In the genomic region with DNA sequence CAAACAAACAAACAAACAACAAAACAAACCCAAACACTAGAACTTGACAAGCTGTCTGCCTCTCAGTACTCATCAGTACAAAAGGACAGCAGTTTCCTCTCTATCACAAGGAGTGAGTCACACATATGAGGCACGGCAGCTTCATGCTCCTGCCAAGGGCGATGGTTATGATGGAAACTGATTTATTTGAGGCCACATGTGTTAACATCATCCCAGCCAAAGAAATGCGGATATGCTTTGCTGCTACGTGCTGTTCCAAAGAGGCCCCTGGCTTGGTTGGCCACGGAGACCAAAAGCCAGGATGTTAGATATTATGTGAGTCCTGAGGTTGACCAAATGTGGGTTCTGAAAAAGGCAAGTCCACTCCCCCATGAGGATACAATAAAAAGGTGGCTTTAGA, we compare ENCODE assay signal across 24 mouse cellular contexts. TPM values are rescaled to one million over a fixed set of nuclear protein-coding genes. Genes with fewer than 3 reads are reported as not detected.
A peak's percentile ranks its signal among the peaks of the same experiment; 100 is the strongest.
DNase-seq lines count a peak whose midpoint lies in the region; ATAC-seq and TF ChIP-seq lines count a peak whose summit lies in the region.
"Had no signal": no experiment of that assay in that cellular context is flagged by ENCODE, and none has a peak within 500 bp of the region (broad histone marks: within the 10 kb centered on the region; RNA-seq: fewer than 3 reads in every experiment).

No protein-coding gene starts in this region.

- no peaks in the 10 kb centered on the region for H3K36me3 ChIP-seq in lung, postnatal 0 days (ENCODE audit: insufficient read depth, low read length)
- no peaks in the 10 kb centered on the region for H3K36me3 ChIP-seq in midbrain, embryonic 10.5 days
- no peaks in the 10 kb centered on the region for H3K36me3 ChIP-seq in intestine, embryonic 16.5 days (ENCODE audit: control insufficient read depth, insufficient read depth, low read length)
- H3K36me3 ChIP-seq: embryonic facial prominence, embryonic 12.5 days; G1E; heart, embryonic 10.5 days; hindbrain, embryonic 10.5 days had no signal

- TF ChIP-seq CTCF in lung, postnatal 0 days (IDR thresholded peaks at IDR 0.05): no peak

- no peaks in the 10 kb centered on the region for H3K27me3 ChIP-seq in lung, postnatal 0 days (replicated peaks; ENCODE audit: insufficient read depth, low read length)
- no peaks in the 10 kb centered on the region for H3K27me3 ChIP-seq in midbrain, embryonic 10.5 days (ENCODE audit: low read depth, poor library complexity, severe bottlenecking)
- no peaks in the 10 kb centered on the region for H3K27me3 ChIP-seq in intestine, embryonic 16.5 days (replicated peaks; ENCODE audit: control insufficient read depth, insufficient read depth, low read length)
- H3K27me3 ChIP-seq: embryonic facial prominence, embryonic 12.5 days; forebrain, embryonic 13.5 days had no signal

- no peak for ATAC-seq in lung, postnatal 0 days
- ATAC-seq in intestine, embryonic 16.5 days: no peak
- ATAC-seq: CD4-positive, CD25-positive, alpha-beta regulatory T cell, adult 4 months; forebrain, embryonic 13.5 days; forebrain, postnatal 0 days; intestine, postnatal 0 days had no signal

- H3K4me3 ChIP-seq in lung, postnatal 0 days (ENCODE audit: low read depth, low read length): no peak overlapping the region
- no peak overlapping the region for H3K4me3 ChIP-seq in midbrain, embryonic 10.5 days
- no peak overlapping the region for H3K4me3 ChIP-seq in intestine, embryonic 16.5 days (ENCODE audit: low read length)
- H3K4me3 ChIP-seq: embryonic facial prominence, embryonic 12.5 days; forebrain, embryonic 13.5 days; gastrocnemius, adult 2 months; heart, embryonic 10.5 days; hindbrain, embryonic 10.5 days had no signal

- no peaks in the 10 kb centered on the region for H3K9me3 ChIP-seq in lung, postnatal 0 days (ENCODE audit: low read length)
- H3K9me3 ChIP-seq in midbrain, embryonic 10.5 days (replicated peaks): no peaks in the 10 kb centered on the region
- H3K9me3 ChIP-seq in intestine, embryonic 16.5 days (ENCODE audit: control insufficient read depth, low read length): no peaks in the 10 kb centered on the region
- H3K9me3 ChIP-seq: embryonic facial prominence, embryonic 12.5 days; forebrain, embryonic 13.5 days; G1E; heart, embryonic 10.5 days; hindbrain, embryonic 10.5 days had no signal

- 64% methylated on average over 5 of the region's 5 CpGs for WGBS in lung, postnatal 0 days
- 88% methylated on average over 5 of the region's 5 CpGs for WGBS in midbrain, embryonic 10.5 days
- 83% methylated on average over 5 of the region's 5 CpGs for WGBS in intestine, embryonic 16.5 days

- H3K27ac ChIP-seq in lung, postnatal 0 days (ENCODE audit: low read length): no peak overlapping the region
- no peak overlapping the region for H3K27ac ChIP-seq in midbrain, embryonic 10.5 days (replicated peaks)
- no peak overlapping the region for H3K27ac ChIP-seq in intestine, embryonic 16.5 days (ENCODE audit: low read length)
- H3K27ac ChIP-seq: embryonic facial prominence, embryonic 12.5 days; forebrain, embryonic 13.5 days; gastrocnemius, adult 2 months; heart, embryonic 10.5 days; hindbrain, embryonic 14.5 days had no signal

- TF ChIP-seq EP300 in lung, postnatal 0 days (IDR thresholded peaks at IDR 0.05): no peak

- intact Hi-C loops in gastrocnemius, postnatal 36 days (cut with DNase I): no loop called here

- peaks cover 8% of the 10 kb centered on the region; the same call in 1 of the 2 replicates for H3K4me1 ChIP-seq in lung, postnatal 0 days (ENCODE audit: insufficient read depth, low read depth, low read length)
- H3K4me1 ChIP-seq in midbrain, embryonic 10.5 days: peaks cover 42% of the 10 kb centered on the region
- H3K4me1 ChIP-seq in intestine, embryonic 16.5 days (ENCODE audit: control insufficient read depth, insufficient read depth, low read length): peaks cover 9% of the 10 kb centered on the region

- peak; percentile 43 for DNase-seq in gastrocnemius, postnatal 25 days
- DNase-seq in gastrocnemius, postnatal 36 days: no peak
- peak; percentile 47 for DNase-seq in lung, postnatal 0 days (ENCODE audit: low spot score)
- DNase-seq in lung, postnatal 14 days: no peak
- DNase-seq in adrenal gland, postnatal 10 days: peak; percentile 52
- peak; percentile 64 for DNase-seq in skeletal muscle tissue, adult 2 months (ENCODE audit: low read depth, low spot score)
- DNase-seq in midbrain, embryonic 10.5 days (ENCODE audit: low spot score): no peak
- DNase-seq: B cell, adult 2 months; cerebellum, adult 11 months; cerebellum, adult 8-10 months; cerebellum, postnatal 14 days; forebrain, postnatal 0 days; gastrocnemius, adult 2 months; heart, adult 18-20 months; kidney, adult 9 months had no signal

- H3K4me2 ChIP-seq in lung, postnatal 0 days (replicated peaks; ENCODE audit: low read depth, low read length): no peak overlapping the region
- H3K4me2 ChIP-seq in intestine, embryonic 16.5 days (ENCODE audit: low read depth, low read length): no peak overlapping the region
- H3K4me2 ChIP-seq: embryonic facial prominence, embryonic 12.5 days; forebrain, embryonic 13.5 days; hindbrain, embryonic 14.5 days had no signal

- H3K9ac ChIP-seq in lung, postnatal 0 days (replicated peaks; ENCODE audit: low read depth): no peak overlapping the region
- no peak overlapping the region for H3K9ac ChIP-seq in intestine, embryonic 16.5 days (ENCODE audit: low read depth, low read length)
- H3K9ac ChIP-seq: embryonic facial prominence, embryonic 12.5 days; forebrain, embryonic 13.5 days; forebrain, postnatal 0 days; hindbrain, embryonic 14.5 days had no signal

RNA-seq across cellular contexts. Expression of a gene that starts 4.7 kb away (rescaled TPM):
- 10 to 100 TPM; 22.1 to 22.9 TPM for total RNA-seq in gastrocnemius, postnatal 25 days (2021)
- 10 to 100 TPM; 17.5 to 17.8 TPM for total RNA-seq in gastrocnemius, postnatal 36 days (2021)
- polyA plus RNA-seq in lung, postnatal 0 days (2015; fragmentation: Nextera tagmentation; extraction: Ambion mirVana): 5.2 and 7.3 TPM in 2 replicates
- 10 to 100 TPM; 30.9 to 37.5 TPM for total RNA-seq in adrenal gland, postnatal 10 days (2021)
- polyA plus RNA-seq in midbrain, embryonic 10.5 days (2016; fragmentation: Nextera tagmentation; extraction: Ambion mirVana): 7.8 and 12.2 TPM in 2 replicates
- polyA plus RNA-seq in intestine, embryonic 16.5 days (2015; fragmentation: Nextera tagmentation; extraction: Ambion mirVana): 8.3 and 9.1 TPM in 2 replicates

RNA-seq across cellular contexts. Expression of a gene that starts 38.7 kb away (rescaled TPM):
- 10 to 100 TPM; 52.0 to 58.8 TPM for total RNA-seq in gastrocnemius, postnatal 25 days (2021)
- 10 to 100 TPM; 59.7 to 70.6 TPM for total RNA-seq in gastrocnemius, postnatal 36 days (2021)
- polyA plus RNA-seq in lung, postnatal 0 days (2015; fragmentation: Nextera tagmentation; extraction: Ambion mirVana): 58.0 and 60.2 TPM in 2 replicates
- 10 to 100 TPM; 67.9 to 82.2 TPM for total RNA-seq in adrenal gland, postnatal 10 days (2021)
- polyA plus RNA-seq in midbrain, embryonic 10.5 days (2016; fragmentation: Nextera tagmentation; extraction: Ambion mirVana): 41.2 and 44.9 TPM in 2 replicates
- polyA plus RNA-seq in intestine, embryonic 16.5 days (2015; fragmentation: Nextera tagmentation; extraction: Ambion mirVana): 44.4 and 46.0 TPM in 2 replicates

Comparison
In these comparisons a context has a peak if more than half of its experiments do, and no peak if none do; other contexts are left out.
1. DNase-seq: peak in gastrocnemius, postnatal 25 days (single experiment), lung, postnatal 0 days (single experiment), adrenal gland, postnatal 10 days (single experiment) and skeletal muscle tissue, adult 2 months (single experiment); none in gastrocnemius, postnatal 36 days (0 of 2), lung, postnatal 14 days (single experiment) and midbrain, embryonic 10.5 days (single experiment).